Mouse (Mus musculus): ENCODE results near the gene Fmo4. TPM values are rescaled to one million over a fixed set of nuclear protein-coding genes. Genes with fewer than 3 reads are reported as not detected.

Gene Fmo4
- total and polyA plus RNA-seq, 2 experiments, result 8.1 to 16.2 TPM

DNA sequence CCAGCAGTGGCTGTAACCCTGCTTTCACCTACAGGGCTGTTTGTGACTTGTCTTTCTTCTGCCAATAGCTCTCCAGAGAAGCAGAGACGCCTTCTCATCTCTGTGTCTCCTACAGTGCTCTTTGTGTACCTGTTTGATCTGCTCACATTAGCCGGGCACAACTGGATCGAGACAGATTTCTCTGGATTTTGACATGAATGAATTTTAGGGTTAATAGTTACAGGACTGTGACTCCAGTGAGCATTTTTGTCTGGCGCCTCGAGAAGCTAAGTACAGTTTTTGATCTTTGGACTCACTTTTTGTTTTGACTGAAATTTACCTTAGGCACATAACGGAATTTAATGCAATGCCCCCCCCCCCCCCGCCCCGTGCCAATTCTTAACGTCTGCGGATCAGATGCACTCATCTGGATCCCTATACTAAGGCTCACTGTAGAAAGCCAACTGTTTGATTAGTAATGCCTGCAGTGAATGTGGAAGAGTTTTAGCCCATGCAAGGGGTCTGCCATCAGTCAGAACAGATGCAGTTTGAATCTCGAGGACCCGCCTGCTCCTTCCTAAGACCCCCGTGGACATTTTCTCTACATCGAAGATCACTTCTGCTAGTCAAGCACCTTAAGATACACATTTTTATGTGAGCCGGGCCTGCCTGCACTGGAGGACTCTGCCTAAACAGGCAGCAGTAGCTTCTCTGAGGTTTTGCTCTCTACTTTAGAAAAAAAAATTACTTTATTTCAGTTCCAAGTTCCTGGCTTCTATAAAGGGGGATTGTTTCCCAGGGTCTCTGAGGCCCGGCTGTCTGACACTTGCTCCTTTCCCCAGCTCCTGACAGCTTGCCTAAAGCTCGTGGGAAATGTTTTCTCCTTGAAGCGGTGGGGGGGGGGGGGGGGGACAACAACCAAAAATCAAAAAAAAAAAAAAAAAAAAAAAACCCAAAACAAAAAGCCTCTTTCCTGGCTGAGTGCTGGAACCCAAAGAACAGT is 44.3 kb upstream of the Fmo4 start:
- WGBS, result 45% methylated on average over 18 of the region's 18 CpGs
- peaks cover 18% of the 10 kb centered on the region; the same call in 1 of the 2 replicates for H3K36me3 ChIP-seq (ENCODE audit: control insufficient read depth, insufficient read depth, low read length)
- TF ChIP-seq POLR2A (IDR thresholded peaks at IDR 0.05; ENCODE audit: extremely low read depth, insufficient read depth, low read length) (no peak), CTCF (IDR thresholded peaks at IDR 0.05; ENCODE audit: low read depth, low read length) (no peak)
- H3K9ac ChIP-seq (ENCODE audit: low read depth, low read length), result peak overlapping the region; percentile 60
- DNase-seq (ENCODE audit: extremely low read depth, low read depth, low spot score), result peak; percentile 65
- no peaks in the 10 kb centered on the region for H3K27me3 ChIP-seq (ENCODE audit: control insufficient read depth, insufficient read depth, low read length)
- peak overlapping the region; percentile 68 for H3K27ac ChIP-seq (replicated peaks; ENCODE audit: insufficient read depth, low read depth, low read length)
- H3K79me2 ChIP-seq (ENCODE audit: control insufficient read depth, insufficient read depth, low read length), result peaks cover 7% of the 10 kb centered on the region; the same call in 1 of the 2 replicates
- H3K4me1 ChIP-seq (ENCODE audit: control insufficient read depth, insufficient read depth, low read length), result peaks cover 46% of the 10 kb centered on the region
- peak overlapping the region; percentile 35 for H3K4me3 ChIP-seq (ENCODE audit: insufficient read depth, low read depth, low read length)

DNA sequence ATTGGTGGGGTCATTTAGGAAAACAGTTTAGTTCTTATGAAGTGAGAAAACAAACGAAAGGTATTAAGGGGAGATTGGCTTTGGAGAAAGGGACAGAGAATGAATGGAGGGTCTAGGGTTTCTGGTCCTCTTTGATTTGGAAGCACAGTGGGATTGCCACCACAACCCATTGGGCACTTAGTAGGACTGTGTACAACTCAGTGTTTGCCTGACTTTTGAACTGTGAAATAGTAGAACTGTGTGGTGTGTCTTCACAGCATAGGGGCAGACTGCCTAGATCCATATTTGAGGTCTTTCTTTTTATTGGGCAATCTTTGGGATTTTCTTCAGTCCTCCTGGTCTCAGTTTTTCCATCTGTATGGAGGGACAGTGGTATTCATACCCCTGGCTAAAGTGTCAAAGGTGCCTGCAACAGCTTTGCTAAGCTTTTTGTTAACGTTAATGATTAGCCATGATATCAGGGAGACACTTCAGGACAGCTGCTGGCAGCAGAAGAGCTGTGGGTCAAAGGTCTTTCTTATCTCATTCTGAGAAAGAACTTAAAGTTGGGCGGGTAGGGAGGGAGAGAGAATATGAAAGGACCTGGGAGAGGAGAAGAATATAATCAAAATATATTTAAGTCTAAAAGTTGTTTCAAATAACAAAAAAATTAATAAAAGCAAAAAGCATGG is 40.2 kb upstream of the Fmo4 start:
- peak; percentile 95 for DNase-seq (ENCODE audit: extremely low read depth, low read depth, low spot score)
- H3K27me3 ChIP-seq (ENCODE audit: control insufficient read depth, insufficient read depth, low read length), result no peaks in the 10 kb centered on the region
- peaks cover 42% of the 10 kb centered on the region for H3K36me3 ChIP-seq (ENCODE audit: control insufficient read depth, insufficient read depth, low read length)
- peak overlapping the region; percentile 93 for H3K27ac ChIP-seq (replicated peaks; ENCODE audit: insufficient read depth, low read depth, low read length)
- no peak for TF ChIP-seq CTCF (IDR thresholded peaks at IDR 0.05; ENCODE audit: low read depth, low read length)
- no peak for TF ChIP-seq POLR2A (IDR thresholded peaks at IDR 0.05; ENCODE audit: extremely low read depth, insufficient read depth, low read length)
- H3K4me1 ChIP-seq (ENCODE audit: control insufficient read depth, insufficient read depth, low read length), result peaks cover 28% of the 10 kb centered on the region
- peaks cover 6% of the 10 kb centered on the region; the same call in 1 of the 2 replicates for H3K79me2 ChIP-seq (ENCODE audit: control insufficient read depth, insufficient read depth, low read length)
- no peak overlapping the region for H3K4me3 ChIP-seq (ENCODE audit: insufficient read depth, low read depth, low read length)
- H3K9ac ChIP-seq (ENCODE audit: low read depth, low read length), result peak overlapping the region; percentile 50; the same call in 1 of the 2 replicates
- WGBS, result 23% methylated on average over 3 of the region's 3 CpGs

DNA sequence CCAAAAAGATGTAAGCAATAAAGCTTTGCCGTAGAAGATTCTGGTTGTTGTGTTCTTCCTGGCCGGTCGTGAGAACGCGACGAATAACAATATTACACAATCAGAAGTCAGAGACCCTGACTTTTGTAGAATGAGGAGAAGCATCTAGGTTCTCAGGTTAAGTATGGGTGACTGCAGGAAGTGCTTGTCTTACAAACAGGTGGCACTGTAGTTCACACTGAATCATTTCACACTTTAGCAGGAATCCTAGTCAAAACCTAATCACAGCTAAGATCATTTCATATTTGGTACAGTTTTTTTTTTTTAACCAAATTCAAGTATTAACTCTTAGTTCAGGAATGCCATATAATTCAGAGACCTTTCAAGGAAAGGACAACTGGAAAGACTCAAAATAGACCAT is 33.8 kb upstream of the Fmo4 start:
- Histone ChIP-seq H3K4me1 (ENCODE audit: control insufficient read depth, insufficient read depth, low read length) (peaks cover 2% of the 10 kb centered on the region), H3K27me3 (ENCODE audit: control insufficient read depth, insufficient read depth, low read length) (no peaks in the 10 kb centered on the region), H3K9ac (ENCODE audit: low read depth, low read length) (no peak overlapping the region), H3K4me3 (ENCODE audit: insufficient read depth, low read depth, low read length) (no peak overlapping the region), H3K27ac (replicated peaks; ENCODE audit: insufficient read depth, low read depth, low read length) (no peak overlapping the region), H3K79me2 (ENCODE audit: control insufficient read depth, insufficient read depth, low read length) (peaks cover 2% of the 10 kb centered on the region; the same call in 1 of the 2 replicates), H3K36me3 (ENCODE audit: control insufficient read depth, insufficient read depth, low read length) (peaks cover 34% of the 10 kb centered on the region)
- TF ChIP-seq POLR2A (IDR thresholded peaks at IDR 0.05; ENCODE audit: extremely low read depth, insufficient read depth, low read length) (no peak), CTCF (IDR thresholded peaks at IDR 0.05; ENCODE audit: low read depth, low read length) (no peak)
- DNase-seq (ENCODE audit: extremely low read depth, low read depth, low spot score), result no peak
- WGBS, result 98% methylated on average over 6 of the region's 6 CpGs

DNA sequence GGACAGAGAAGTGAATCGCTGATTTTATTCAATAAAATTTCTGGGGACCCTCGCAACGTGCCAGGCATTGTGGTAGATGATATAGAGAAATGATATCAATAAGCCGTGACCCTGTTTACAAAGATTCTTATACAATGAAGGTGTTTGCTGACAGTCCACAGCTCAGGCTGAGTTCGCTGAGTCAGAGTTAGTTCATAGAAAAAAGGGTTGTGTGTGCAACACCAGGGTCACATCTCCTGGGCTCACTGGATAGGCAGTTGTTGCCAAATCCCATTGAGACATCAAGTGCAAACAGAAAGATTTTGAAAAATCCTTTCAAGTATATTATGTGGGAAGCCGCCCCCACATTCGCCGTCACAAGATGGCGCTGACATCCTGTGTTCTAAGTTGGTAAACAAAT is 26.4 kb upstream of the Fmo4 start:
- WGBS, result 46% methylated on average over 9 of the region's 9 CpGs
- Histone ChIP-seq H3K27ac (replicated peaks; ENCODE audit: insufficient read depth, low read depth, low read length) (peak overlapping the region; percentile 36; the same call in 1 of the 2 replicates), H3K27me3 (ENCODE audit: control insufficient read depth, insufficient read depth, low read length) (no peaks in the 10 kb centered on the region), H3K4me1 (ENCODE audit: control insufficient read depth, insufficient read depth, low read length) (peaks cover 3% of the 10 kb centered on the region; the same call in 1 of the 2 replicates), H3K36me3 (ENCODE audit: control insufficient read depth, insufficient read depth, low read length) (peaks cover 31% of the 10 kb centered on the region), H3K4me3 (ENCODE audit: insufficient read depth, low read depth, low read length) (no peak overlapping the region), H3K79me2 (ENCODE audit: control insufficient read depth, insufficient read depth, low read length) (no peaks in the 10 kb centered on the region), H3K9ac (ENCODE audit: low read depth, low read length) (no peak overlapping the region)
- peak; percentile 96 for DNase-seq (ENCODE audit: extremely low read depth, low read depth, low spot score)
- TF ChIP-seq CTCF (IDR thresholded peaks at IDR 0.05; ENCODE audit: low read depth, low read length) (no peak), POLR2A (IDR thresholded peaks at IDR 0.05; ENCODE audit: extremely low read depth, insufficient read depth, low read length) (no peak)

DNA sequence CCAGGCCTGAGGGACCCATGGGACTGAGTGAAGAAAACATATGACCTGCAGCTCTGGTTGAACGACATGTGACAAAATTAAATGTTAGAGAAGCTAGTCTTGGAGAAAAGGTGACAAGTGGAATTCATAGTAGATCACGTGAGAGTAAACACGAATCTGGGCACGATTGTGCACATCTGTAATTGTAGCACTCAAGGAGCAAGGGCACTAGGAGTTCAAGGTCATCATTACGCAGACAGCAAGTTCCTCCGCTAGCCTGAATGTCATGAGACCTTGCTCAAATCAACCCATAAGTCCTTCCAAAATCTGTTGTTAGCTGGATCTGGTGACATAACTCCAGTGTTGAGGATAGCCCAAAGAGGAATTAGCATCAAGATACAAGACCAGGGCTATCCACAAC is 25.2 kb upstream of the Fmo4 start:
- DNase-seq (ENCODE audit: extremely low read depth, low read depth, low spot score), result no peak

More for the DNA sequence above, 25.2 kb upstream of the Fmo4 start:
- H3K4me3 ChIP-seq (ENCODE audit: insufficient read depth, low read depth, low read length), result no peak overlapping the region
- no peak overlapping the region for H3K9ac ChIP-seq (ENCODE audit: low read depth, low read length)
- 85% methylated on average over 6 of the region's 6 CpGs for WGBS
- no peaks in the 10 kb centered on the region for H3K79me2 ChIP-seq (ENCODE audit: control insufficient read depth, insufficient read depth, low read length)
- no peak overlapping the region for H3K27ac ChIP-seq (replicated peaks; ENCODE audit: insufficient read depth, low read depth, low read length)
- H3K4me1 ChIP-seq (ENCODE audit: control insufficient read depth, insufficient read depth, low read length), result peaks cover 3% of the 10 kb centered on the region; the same call in 1 of the 2 replicates
- no peaks in the 10 kb centered on the region for H3K27me3 ChIP-seq (ENCODE audit: control insufficient read depth, insufficient read depth, low read length)
- peaks cover 41% of the 10 kb centered on the region for H3K36me3 ChIP-seq (ENCODE audit: control insufficient read depth, insufficient read depth, low read length)
- TF ChIP-seq POLR2A (IDR thresholded peaks at IDR 0.05; ENCODE audit: extremely low read depth, insufficient read depth, low read length), result no peak
- TF ChIP-seq CTCF (IDR thresholded peaks at IDR 0.05; ENCODE audit: low read depth, low read length), result no peak

Data from liver, adult 2 months (tissue).